Mouse (Mus musculus) naive thymus-derived CD4-positive, alpha-beta T cell, adult 2 months (primary cell): ENCODE data around the gene Zfp36l2.

ENCODE experiments used
- DNase-seq: peaks from one replicate; pipeline ENCODE4 v3.0.0-alpha.2; 2011; ENCODE audit warnings: low read depth

Gene Zfp36l2

GRCm38 (mm10) chr17:84152206-84152975 lies 35.4 kb downstream of the Zfp36l2 start:
- DNase-seq: no peak

GRCm38 (mm10) chr17:84151306-84151705 lies 36.4 kb downstream of the Zfp36l2 start:
- DNase-seq: no peak

DNA sequence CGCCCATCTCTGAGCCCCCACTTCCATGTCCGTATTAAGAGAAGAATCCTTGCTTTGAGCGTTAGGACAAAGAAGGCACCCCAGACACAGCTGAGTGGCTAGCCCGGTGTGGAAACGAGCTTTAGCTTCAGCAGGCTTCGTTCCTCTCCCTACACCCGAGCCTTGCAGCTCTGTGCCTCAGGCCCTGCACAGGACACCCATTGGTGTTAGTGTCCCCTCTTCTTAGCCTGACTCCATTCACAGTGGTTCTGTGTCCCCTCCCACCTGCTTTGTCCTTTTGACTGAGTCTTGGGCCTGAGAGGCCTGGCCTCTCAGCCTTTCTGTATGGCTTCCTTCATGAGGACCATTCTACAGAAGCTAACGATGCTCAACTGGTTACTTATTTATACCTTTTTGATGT lies 37.5 kb downstream of the Zfp36l2 start:
- no peak for DNase-seq

DNA sequence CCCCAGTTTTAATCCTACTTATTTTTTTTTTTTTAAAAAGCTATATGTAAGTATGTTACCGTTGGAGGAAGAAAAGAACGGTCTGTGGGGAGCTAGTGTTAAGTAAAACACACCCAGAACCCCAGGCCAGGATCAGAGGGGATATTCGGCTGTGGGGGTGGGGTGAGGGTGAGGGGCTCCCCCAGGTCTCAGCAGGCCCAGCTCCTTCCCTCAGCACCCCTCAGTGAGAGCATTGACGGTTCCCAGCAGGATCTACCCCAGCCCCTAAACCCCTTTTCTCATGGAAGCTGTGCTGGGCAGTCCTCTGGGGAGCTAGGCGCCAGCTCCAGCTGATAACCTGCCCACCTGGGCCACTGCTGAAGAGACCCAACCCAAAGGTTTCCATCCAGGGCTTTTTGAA lies 38.2 kb downstream of the Zfp36l2 start:
- DNase-seq: no peak

DNA sequence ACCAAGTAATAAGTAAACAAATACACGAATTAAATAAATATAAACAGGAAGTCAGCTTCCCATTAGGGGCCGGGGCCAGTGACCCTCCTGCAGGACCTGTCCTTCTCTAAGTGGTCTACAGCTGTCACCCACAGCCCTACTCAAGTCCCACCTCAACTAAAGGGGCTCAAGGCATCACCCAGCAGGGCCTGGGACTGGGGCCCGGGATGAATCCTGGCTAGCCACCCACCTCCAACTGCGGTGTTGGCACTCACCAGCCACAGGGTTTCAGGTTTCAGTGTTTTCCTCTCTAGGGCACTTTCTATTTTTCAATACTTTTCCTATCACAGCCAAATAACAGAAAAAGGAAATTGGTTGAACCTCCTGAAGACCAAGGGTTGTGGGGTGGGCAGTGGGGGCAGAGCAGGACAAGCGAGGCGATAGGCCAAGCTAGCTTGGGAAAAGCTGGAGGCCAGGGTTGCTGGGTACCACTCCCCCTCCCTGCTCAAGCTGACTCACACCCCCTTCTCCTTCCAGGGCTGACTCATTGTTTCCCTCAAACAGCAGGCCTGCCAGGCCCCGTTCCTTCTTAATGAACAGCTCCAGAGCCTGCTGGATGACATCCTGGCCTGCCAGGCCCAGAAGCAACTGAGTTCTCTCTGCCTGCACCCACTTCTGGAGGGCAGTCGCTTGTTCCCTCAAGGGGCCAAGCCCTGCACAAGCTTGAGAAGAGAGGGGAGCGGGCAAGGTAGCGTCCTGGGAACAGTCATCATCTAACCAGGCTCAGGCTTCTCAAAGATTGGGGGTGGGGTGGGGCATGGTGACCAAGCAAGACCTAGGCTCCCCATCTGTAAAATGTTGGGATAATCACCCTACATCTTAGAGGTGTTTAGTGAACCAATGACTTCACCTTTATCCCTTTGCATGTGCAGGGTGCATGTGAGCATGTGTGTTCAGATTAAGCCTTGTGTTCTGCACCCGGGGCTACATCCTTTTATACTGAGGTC lies 39.0 kb downstream of the Zfp36l2 start:
- no peak for DNase-seq

- DNase-seq: no peak
These were observed 40.3 kb downstream of the Zfp36l2 start for GRCm38 (mm10) chr17:84147183-84148108.

GRCm38 (mm10) chr17:84146458-84147182 lies 41.1 kb downstream of the Zfp36l2 start:
- DNase-seq: no peak

GRCm38 (mm10) chr17:84145826-84146287 lies 41.9 kb downstream of the Zfp36l2 start:
- peak; percentile 90 for DNase-seq

DNA sequence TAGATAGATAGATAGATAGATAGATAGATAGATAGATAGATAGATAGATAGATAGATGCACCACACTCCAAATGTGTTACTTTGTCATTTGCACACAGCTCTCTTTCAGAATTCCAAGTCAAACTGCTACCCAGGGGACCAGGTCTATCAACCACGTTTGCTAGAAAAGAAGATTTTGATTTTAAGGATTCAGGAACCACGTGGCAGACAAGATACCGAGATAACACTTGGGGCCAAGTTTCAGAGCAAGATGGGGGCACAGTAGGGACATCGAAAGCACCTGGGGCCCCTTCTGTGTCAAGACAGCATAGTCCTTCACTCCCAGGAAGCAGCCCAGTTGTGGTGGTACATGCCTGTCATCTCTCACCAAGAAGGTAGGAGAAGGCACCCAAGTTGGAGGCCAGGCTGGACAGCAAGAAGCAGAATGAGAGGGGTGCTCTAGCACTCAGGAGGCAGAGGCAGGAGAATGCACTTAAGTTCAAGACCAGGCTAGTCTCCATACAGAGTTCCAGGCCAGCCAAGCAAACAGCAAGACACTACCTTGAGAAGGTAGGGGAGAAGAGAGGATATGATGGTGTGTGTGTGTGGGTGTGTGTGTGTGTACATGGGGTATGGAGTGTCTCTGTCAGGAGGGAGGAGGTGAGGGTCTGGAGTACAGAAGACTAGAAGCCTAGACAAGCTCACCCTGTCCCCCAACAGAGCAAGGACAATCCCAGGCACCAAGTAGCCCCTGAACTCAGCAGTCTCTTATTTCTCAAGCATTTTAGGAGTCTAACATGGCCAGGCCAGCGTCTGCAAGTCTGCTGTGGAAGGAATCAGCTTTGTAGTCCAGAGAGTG lies 42.8 kb downstream of the Zfp36l2 start:
- peak; percentile 56 for DNase-seq

GRCm38 (mm10) chr17:84144130-84144529 lies 43.6 kb downstream of the Zfp36l2 start:
- DNase-seq: no peak

DNA sequence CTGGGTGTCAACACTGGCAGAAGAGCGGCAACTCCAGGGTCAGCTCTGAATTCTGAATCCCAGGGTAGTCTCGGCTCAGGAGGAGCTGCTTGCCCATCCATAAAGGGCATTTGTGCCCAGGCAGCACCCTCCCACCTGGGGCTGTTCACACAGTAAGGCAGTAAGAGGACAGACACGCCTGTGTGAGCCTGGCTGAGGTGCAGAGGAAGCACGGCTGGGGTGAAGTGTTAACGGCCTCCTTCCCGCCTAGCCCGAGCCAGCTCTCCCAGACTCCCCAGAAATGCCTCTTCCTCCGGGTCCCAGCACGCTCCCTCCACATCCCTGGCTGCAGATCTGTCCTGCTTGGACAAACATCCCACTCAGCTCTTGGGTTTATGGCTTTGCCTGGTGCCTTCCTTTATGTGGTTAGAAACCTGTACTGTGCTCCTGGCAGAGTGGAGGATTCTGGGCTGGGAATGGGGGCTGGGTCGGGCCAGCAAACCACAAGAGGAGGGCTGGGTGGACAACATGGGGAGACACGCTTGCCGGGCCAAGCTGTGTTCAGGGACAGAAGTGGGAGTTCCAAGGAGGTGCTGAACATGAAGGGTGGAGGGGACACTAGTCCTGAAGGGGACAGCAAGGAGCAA lies 44.4 kb downstream of the Zfp36l2 start:
- no peak for DNase-seq

GRCm38 (mm10) chr17:84141691-84142090 lies 46.1 kb downstream of the Zfp36l2 start:
- DNase-seq: no peak

DNA sequence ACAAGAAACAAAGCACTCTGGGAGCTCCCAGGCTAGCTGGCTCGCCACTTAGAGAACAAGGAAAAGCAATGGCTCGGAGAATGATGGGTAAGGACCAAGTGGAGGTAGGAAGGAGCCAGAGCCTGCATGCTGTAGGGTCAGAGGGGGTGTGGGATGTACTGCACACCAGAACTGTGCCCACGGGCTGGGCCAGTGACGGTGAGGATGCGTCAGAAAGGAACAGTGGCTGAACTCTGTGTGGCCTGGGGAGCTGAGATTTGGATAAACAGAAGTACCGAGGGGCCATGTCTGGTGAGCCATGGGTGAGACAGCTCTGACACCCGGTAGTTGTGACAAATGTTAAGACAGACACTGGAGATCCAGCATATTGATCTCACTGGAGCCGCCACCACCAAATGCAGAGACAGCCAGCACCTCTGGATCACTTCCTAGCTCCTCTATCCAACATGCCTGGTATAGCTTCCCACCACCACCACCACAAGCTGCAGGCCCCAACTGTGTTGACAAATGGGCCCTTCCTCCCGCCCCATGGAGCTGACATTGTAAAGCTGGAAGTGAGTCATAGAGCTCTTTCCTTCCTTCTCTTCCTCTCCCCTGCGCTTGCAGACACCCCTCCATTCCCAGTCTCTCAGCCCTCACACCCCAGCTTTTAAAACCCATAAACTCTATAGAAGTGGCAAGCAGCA lies 46.8 kb downstream of the Zfp36l2 start:
- no peak for DNase-seq

DNA sequence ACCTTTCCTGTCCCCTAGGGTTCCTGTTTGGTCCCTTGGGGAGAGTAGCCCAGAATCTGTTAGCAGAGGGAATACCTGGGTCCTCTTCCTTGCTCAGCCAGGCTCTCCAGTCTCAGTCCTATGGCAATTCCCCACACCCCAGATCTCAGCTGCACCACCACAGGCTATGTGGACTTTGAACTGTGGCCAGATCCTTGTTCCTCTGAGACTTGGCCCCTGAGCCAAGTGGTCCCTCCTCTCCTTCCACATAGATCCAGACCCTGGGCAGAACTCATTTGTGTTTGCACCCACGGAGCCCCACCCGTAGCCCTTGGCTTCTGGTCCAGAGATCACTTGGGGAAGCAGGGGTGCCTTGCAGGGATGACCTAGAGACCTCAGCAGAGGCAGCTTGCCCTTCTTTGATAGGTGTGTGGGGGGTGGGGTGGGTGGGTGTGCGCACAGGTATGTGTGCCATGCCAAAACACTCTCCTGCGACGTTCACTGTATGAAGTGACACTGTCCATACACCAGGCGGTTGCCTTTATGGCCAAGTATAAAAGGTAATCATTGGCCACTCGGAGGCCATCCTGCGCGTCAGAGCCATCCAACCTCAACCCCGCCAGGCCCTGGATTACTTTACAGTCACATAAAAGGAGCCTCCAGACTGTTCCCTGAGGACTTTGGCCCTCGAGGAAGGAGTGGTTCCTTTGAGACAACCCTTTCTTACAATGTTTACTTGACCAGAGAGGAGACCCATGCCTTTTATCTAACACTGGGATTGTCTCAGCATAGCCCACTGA lies 50.2 kb downstream of the Zfp36l2 start:
- DNase-seq: no peak

GRCm38 (mm10) chr17:84136669-84137392 lies 50.9 kb downstream of the Zfp36l2 start:
- DNase-seq: no peak

- DNase-seq: no peak
These were observed 51.5 kb downstream of the Zfp36l2 start for GRCm38 (mm10) chr17:84136217-84136616.

- DNase-seq: no peak
These were observed 52.5 kb downstream of the Zfp36l2 start for GRCm38 (mm10) chr17:84135243-84135642.
